Mouse (Mus musculus): ENCODE measurements at regions not wholly inside any gene's neighbourhood (a gene's known extent, or its start where the extent isn't known, plus 50 kb on each side); places are given as distances from the start of the nearest gene placed in this dataset.

- H3K4me1 ChIP-seq (ENCODE audit: control insufficient read depth in 2 of 2, insufficient read depth in 2 of 2, low read length in 2 of 2): no peaks in the 10 kb centered on the region; a peak in 2 of 4 replicates
- H3K27me3 ChIP-seq (ENCODE audit: control insufficient read depth, insufficient read depth, low read length): no peaks in the 10 kb centered on the region; the same call in 1 of the 2 replicates
- ATAC-seq (ENCODE audit: insufficient number of reproducible peaks, insufficient read depth, low FRiP score, low read depth): no peak
- H3K4me3 ChIP-seq (ENCODE audit: control insufficient read depth in 1 of 2, insufficient read depth in 1 of 2, low read depth in 1 of 2, low read length in 2 of 2): no peak overlapping the region
- 52% methylated on average over 3 of the region's 3 CpGs for WGBS
- H3K36me3 ChIP-seq (ENCODE audit: control insufficient read depth, insufficient read depth, low read length): no peaks in the 10 kb centered on the region
- no peaks in the 10 kb centered on the region for H3K9me3 ChIP-seq (ENCODE audit: control insufficient read depth, low read length)
- no peak overlapping the region for H3K9ac ChIP-seq (ENCODE audit: low read length)
- no peak overlapping the region for H3K27ac ChIP-seq (replicated peaks in 1 of 2; ENCODE audit: control insufficient read depth in 1 of 2, insufficient read depth in 1 of 2, low read depth in 2 of 2, low read length in 2 of 2)
- no peak overlapping the region for H3K4me2 ChIP-seq (ENCODE audit: low read length)
Observed at GRCm38 (mm10) chr8:89139876-89140275, 95.9 kb upstream of the Sall1 start.

GRCm38 (mm10) chr8:89138416-89139125, 94.6 kb upstream of the Sall1 start:
- no peaks in the 10 kb centered on the region for H3K9me3 ChIP-seq (ENCODE audit: control insufficient read depth, low read length)
- H3K4me1 ChIP-seq (ENCODE audit: control insufficient read depth in 2 of 2, insufficient read depth in 2 of 2, low read length in 2 of 2): peaks cover 0 to 3% of the 10 kb centered on the region in 2 experiments; a peak in 2 of 4 replicates
- no peak overlapping the region for H3K4me2 ChIP-seq (ENCODE audit: low read length)
- H3K9ac ChIP-seq (ENCODE audit: low read length): no peak overlapping the region
- H3K36me3 ChIP-seq (ENCODE audit: control insufficient read depth, insufficient read depth, low read length): no peaks in the 10 kb centered on the region
- WGBS: 81% methylated on average over 8 of the region's 8 CpGs
- ATAC-seq (ENCODE audit: insufficient number of reproducible peaks, insufficient read depth, low FRiP score, low read depth): no peak
- no peaks in the 10 kb centered on the region for H3K27me3 ChIP-seq (ENCODE audit: control insufficient read depth, insufficient read depth, low read length)
- no peak overlapping the region for H3K4me3 ChIP-seq (ENCODE audit: control insufficient read depth in 1 of 2, insufficient read depth in 1 of 2, low read depth in 1 of 2, low read length in 2 of 2)
- H3K27ac ChIP-seq (replicated peaks in 1 of 2; ENCODE audit: control insufficient read depth in 1 of 2, insufficient read depth in 1 of 2, low read depth in 2 of 2, low read length in 2 of 2): no peak overlapping the region

GRCm38 (mm10) chr8:89134581-89135484, 90.9 kb upstream of the Sall1 start:
- ATAC-seq (ENCODE audit: insufficient number of reproducible peaks, insufficient read depth, low FRiP score, low read depth): no peak
- H3K27me3 ChIP-seq (ENCODE audit: control insufficient read depth, insufficient read depth, low read length): no peaks in the 10 kb centered on the region; the same call in 1 of the 2 replicates
- H3K9ac ChIP-seq (ENCODE audit: low read length): no peak overlapping the region
- H3K9me3 ChIP-seq (ENCODE audit: control insufficient read depth, low read length): no peaks in the 10 kb centered on the region
- H3K4me2 ChIP-seq (ENCODE audit: low read length): no peak overlapping the region
- 82% methylated on average over 19 of the region's 19 CpGs for WGBS
- H3K36me3 ChIP-seq (ENCODE audit: control insufficient read depth, insufficient read depth, low read length): no peaks in the 10 kb centered on the region
- H3K4me3 ChIP-seq (ENCODE audit: control insufficient read depth in 1 of 2, insufficient read depth in 1 of 2, low read depth in 1 of 2, low read length in 2 of 2): no peak overlapping the region
- H3K27ac ChIP-seq (replicated peaks in 1 of 2; ENCODE audit: control insufficient read depth in 1 of 2, insufficient read depth in 1 of 2, low read depth in 2 of 2, low read length in 2 of 2): no peak overlapping the region
- peaks cover 0 to 4% of the 10 kb centered on the region in 2 experiments; a peak in 2 of 4 replicates for H3K4me1 ChIP-seq (ENCODE audit: control insufficient read depth in 2 of 2, insufficient read depth in 2 of 2, low read length in 2 of 2)

GRCm38 (mm10) chr8:89134058-89134457, 90.1 kb upstream of the Sall1 start:
- Histone ChIP-seq H3K9ac (ENCODE audit: low read length) (no peak overlapping the region), H3K4me2 (ENCODE audit: low read length) (no peak overlapping the region), H3K27me3 (ENCODE audit: control insufficient read depth, insufficient read depth, low read length) (no peaks in the 10 kb centered on the region; the same call in 1 of the 2 replicates), H3K27ac (replicated peaks in 1 of 2; ENCODE audit: control insufficient read depth in 1 of 2, insufficient read depth in 1 of 2, low read depth in 2 of 2, low read length in 2 of 2) (no peak overlapping the region), H3K4me3 (ENCODE audit: control insufficient read depth in 1 of 2, insufficient read depth in 1 of 2, low read depth in 1 of 2, low read length in 2 of 2) (no peak overlapping the region), H3K4me1 (ENCODE audit: control insufficient read depth in 2 of 2, insufficient read depth in 2 of 2, low read length in 2 of 2) (peaks cover 0 to 4% of the 10 kb centered on the region in 2 experiments; a peak in 2 of 4 replicates), H3K9me3 (ENCODE audit: control insufficient read depth, low read length) (no peaks in the 10 kb centered on the region), H3K36me3 (ENCODE audit: control insufficient read depth, insufficient read depth, low read length) (no peaks in the 10 kb centered on the region)
- no peak for ATAC-seq (ENCODE audit: insufficient number of reproducible peaks, insufficient read depth, low FRiP score, low read depth)
- WGBS: 47% methylated on average over 5 of the region's 5 CpGs

GRCm38 (mm10) chr8:89121051-89121450, 77.1 kb upstream of the Sall1 start:
- 80% methylated on average over 6 of the region's 6 CpGs for WGBS
- no peaks in the 10 kb centered on the region for H3K9me3 ChIP-seq (ENCODE audit: control insufficient read depth, low read length)
- H3K4me2 ChIP-seq (ENCODE audit: low read length): no peak overlapping the region
- no peak overlapping the region for H3K4me3 ChIP-seq (ENCODE audit: control insufficient read depth in 1 of 2, insufficient read depth in 1 of 2, low read depth in 1 of 2, low read length in 2 of 2)
- no peaks in the 10 kb centered on the region for H3K27me3 ChIP-seq (ENCODE audit: control insufficient read depth, insufficient read depth, low read length)
- no peak overlapping the region for H3K27ac ChIP-seq (replicated peaks in 1 of 2; ENCODE audit: control insufficient read depth in 1 of 2, insufficient read depth in 1 of 2, low read depth in 2 of 2, low read length in 2 of 2)
- no peaks in the 10 kb centered on the region for H3K36me3 ChIP-seq (ENCODE audit: control insufficient read depth, insufficient read depth, low read length)
- H3K9ac ChIP-seq (ENCODE audit: low read length): no peak overlapping the region
- no peak for ATAC-seq (ENCODE audit: insufficient number of reproducible peaks, insufficient read depth, low FRiP score, low read depth)
- no peaks in the 10 kb centered on the region for H3K4me1 ChIP-seq (ENCODE audit: control insufficient read depth in 2 of 2, insufficient read depth in 2 of 2, low read length in 2 of 2)

DNA sequence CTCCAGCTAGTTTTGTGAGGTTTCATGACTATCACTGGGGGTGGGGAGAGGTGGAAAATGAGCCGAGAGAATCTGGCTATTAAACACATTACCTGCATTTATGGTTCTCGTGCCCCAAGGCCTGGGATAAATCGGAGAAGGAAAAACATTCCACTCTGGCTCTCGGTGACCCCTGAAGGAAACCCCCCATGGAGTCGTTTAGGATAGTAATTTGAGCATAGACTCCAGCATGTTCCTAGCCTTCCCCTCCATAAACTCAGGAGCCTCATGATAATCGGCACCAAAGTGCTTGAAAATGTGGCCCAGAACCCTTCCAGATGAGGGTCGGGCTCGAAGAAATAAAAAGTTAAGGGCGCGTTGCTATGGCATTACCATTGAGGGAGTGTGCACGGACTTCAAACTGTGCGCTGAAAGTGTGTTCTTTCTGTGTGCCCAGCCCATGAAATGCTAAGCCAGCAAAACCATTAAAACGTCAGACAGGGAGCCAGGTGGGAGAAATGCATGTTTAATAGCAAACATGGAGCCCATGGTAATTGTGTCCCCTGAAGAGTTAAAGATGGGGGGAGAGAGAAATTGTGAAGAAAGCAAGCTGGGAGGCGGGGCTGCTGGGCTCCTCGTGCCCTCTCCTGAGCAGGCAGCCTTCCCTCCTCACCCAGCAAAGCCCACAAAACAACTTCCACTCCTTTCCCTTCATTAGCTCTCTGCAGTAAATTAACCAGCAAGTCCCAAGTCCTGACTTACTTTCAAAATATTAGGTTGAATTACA, 64.1 kb upstream of the Sall1 start:
- Histone ChIP-seq H3K9ac (ENCODE audit: low read length) (no peak overlapping the region), H3K4me3 (ENCODE audit: control insufficient read depth in 1 of 2, insufficient read depth in 1 of 2, low read depth in 1 of 2, low read length in 2 of 2) (no peak overlapping the region), H3K27me3 (ENCODE audit: control insufficient read depth, insufficient read depth, low read length) (no peaks in the 10 kb centered on the region), H3K36me3 (ENCODE audit: control insufficient read depth, insufficient read depth, low read length) (no peaks in the 10 kb centered on the region), H3K9me3 (ENCODE audit: control insufficient read depth, low read length) (no peaks in the 10 kb centered on the region), H3K4me1 (ENCODE audit: control insufficient read depth in 2 of 2, insufficient read depth in 2 of 2, low read length in 2 of 2) (no peaks in the 10 kb centered on the region), H3K27ac (replicated peaks in 1 of 2; ENCODE audit: control insufficient read depth in 1 of 2, insufficient read depth in 1 of 2, low read depth in 2 of 2, low read length in 2 of 2) (no peak overlapping the region), H3K4me2 (ENCODE audit: low read length) (no peak overlapping the region)
- WGBS: 63% methylated on average over 15 of the region's 15 CpGs
- ATAC-seq (ENCODE audit: insufficient number of reproducible peaks, insufficient read depth, low FRiP score, low read depth): no peak

DNA sequence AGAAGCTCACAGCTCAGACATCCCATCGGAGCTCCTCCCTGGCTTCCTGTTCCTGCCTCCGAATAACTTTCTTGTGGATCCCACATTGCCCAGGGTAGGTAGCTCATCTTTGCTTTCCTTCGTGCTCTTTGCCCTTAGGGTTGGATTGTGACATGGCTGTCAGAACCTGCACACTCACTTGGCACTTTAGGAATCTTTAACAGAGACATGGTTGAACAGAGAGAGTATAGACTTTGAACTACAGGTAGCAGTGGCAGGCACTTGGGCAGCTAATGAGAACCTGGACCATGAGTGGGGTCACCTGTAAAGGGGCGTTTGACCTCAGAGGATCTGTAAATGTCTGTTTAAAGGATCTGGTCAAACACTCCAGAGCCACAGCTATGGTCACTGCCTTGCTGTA, 62.4 kb upstream of the Sall1 start:
- Histone ChIP-seq H3K9me3 (ENCODE audit: control insufficient read depth, low read length) (no peaks in the 10 kb centered on the region), H3K36me3 (ENCODE audit: control insufficient read depth, insufficient read depth, low read length) (no peaks in the 10 kb centered on the region), H3K4me2 (ENCODE audit: low read length) (no peak overlapping the region), H3K4me3 (ENCODE audit: control insufficient read depth in 1 of 2, insufficient read depth in 1 of 2, low read depth in 1 of 2, low read length in 2 of 2) (no peak overlapping the region), H3K9ac (ENCODE audit: low read length) (no peak overlapping the region), H3K4me1 (ENCODE audit: control insufficient read depth in 2 of 2, insufficient read depth in 2 of 2, low read length in 2 of 2) (no peaks in the 10 kb centered on the region), H3K27me3 (ENCODE audit: control insufficient read depth, insufficient read depth, low read length) (no peaks in the 10 kb centered on the region), H3K27ac (replicated peaks in 1 of 2; ENCODE audit: control insufficient read depth in 1 of 2, insufficient read depth in 1 of 2, low read depth in 2 of 2, low read length in 2 of 2) (no peak overlapping the region)
- 74% methylated on average over 4 of the region's 4 CpGs for WGBS
- ATAC-seq (ENCODE audit: insufficient number of reproducible peaks, insufficient read depth, low FRiP score, low read depth): no peak
